Mouse (Mus musculus) neural tube, embryonic 15.5 days (tissue): Measurements from ENCODE around the gene Lmx1b. TPM values are rescaled to one million over a fixed set of nuclear protein-coding genes. Genes with fewer than 3 reads are reported as not detected.
A peak's percentile ranks its signal among the peaks of the same experiment; 100 is the strongest.

ENCODE experiments used
- ATAC-seq: fragments of 200-750 bp; cut with Nextera tagmentation; 2 replicates; pipeline ENCODE4 v1.8.0; 2017; ENCODE audit warnings: mild to moderate bottlenecking, moderate TSS enrichment, moderate library complexity; ENCODE audit not compliant: low FRiP score
- H3K27ac ChIP-seq: fragments of 300-500 bp; sonication (generic); replicated peaks from 2 replicates; pipeline ENCODE4 v1.5.1; 2015; ENCODE audit warnings: mild to moderate bottlenecking, inconsistent platforms
- H3K27me3 ChIP-seq: fragments of 300-500 bp; sonication (generic); replicated peaks from 2 replicates; pipeline ENCODE4 v1.6.1; 2015; ENCODE audit warnings: inconsistent platforms
- H3K36me3 ChIP-seq: fragments of 300-500 bp; sonication (generic); 2 replicates; pipeline ENCODE4 v1.6.1; 2015; ENCODE audit warnings: inconsistent platforms
- H3K4me1 ChIP-seq: fragments of 300-500 bp; sonication (generic); 2 replicates; pipeline ENCODE4 v1.6.1; 2015; ENCODE audit warnings: inconsistent platforms
- H3K4me2 ChIP-seq: fragments of 300-500 bp; sonication (generic); 2 replicates; pipeline ENCODE4 v1.6.1; 2015; ENCODE audit warnings: inconsistent platforms, mild to moderate bottlenecking, moderate library complexity
- H3K4me3 ChIP-seq: fragments of 300-500 bp; sonication (generic); replicated peaks from 2 replicates; pipeline ENCODE4 v1.5.1; 2015; ENCODE audit warnings: mild to moderate bottlenecking, inconsistent platforms
- H3K9ac ChIP-seq: fragments of 300-500 bp; sonication (generic); replicated peaks from 2 replicates; pipeline ENCODE4 v1.6.1; 2015; ENCODE audit warnings: mild to moderate bottlenecking, inconsistent platforms
- H3K9me3 ChIP-seq: fragments of 300-500 bp; sonication (generic); replicated peaks from 2 replicates; pipeline ENCODE4 v1.6.1; 2016; ENCODE audit warnings: inconsistent platforms
- WGBS: fragments of 180-500 bp; shearing (Covaris S2); methylation state at CpG from one replicate; pipeline ENCODE4 v1.1.7; 2015; ENCODE audit warnings: mixed read lengths; 5-methylcytosine and 5-hydroxymethylcytosine counted together
- polyA plus RNA-seq: library from polyadenylated mRNA; unstranded; fragments of >200 nt; fragmentation: Nextera tagmentation; extraction: Ambion mirVana; gene quantifications from 2 replicates; pipeline ENCODE4 v1.2.1, GENCODE M21; 2015

Gene Lmx1b
- polyA plus RNA-seq, 1 experiment from 2014 or later: 8.5 TPM

- H3K4me1 ChIP-seq: peaks cover 36% of the 10 kb centered on the region
- peak overlapping the region; percentile 58 for H3K4me2 ChIP-seq
- peak overlapping the region; percentile 42 for H3K4me3 ChIP-seq
- no peaks in the 10 kb centered on the region for H3K9me3 ChIP-seq
- no peaks in the 10 kb centered on the region for H3K36me3 ChIP-seq
- ATAC-seq: peak; percentile 62
- 2% methylated on average over 42 of the region's 42 CpGs for WGBS
- H3K27ac ChIP-seq: peak overlapping the region; percentile 84
- H3K27me3 ChIP-seq: peaks cover 84% of the 10 kb centered on the region
- peak overlapping the region; percentile 50 for H3K9ac ChIP-seq
These were observed 2.5 kb upstream of the Lmx1b start for GRCm38 (mm10) chr2:33642650-33643458.

GRCm38 (mm10) chr2:33641859-33642571 is 1.7 kb upstream of the Lmx1b start:
- H3K27ac ChIP-seq: peak overlapping the region; percentile 84
- H3K4me2 ChIP-seq: peak overlapping the region; percentile 58
- peak overlapping the region; percentile 50 for H3K9ac ChIP-seq
- under 1% methylated on average over 41 of the region's 41 CpGs for WGBS
- no peaks in the 10 kb centered on the region for H3K9me3 ChIP-seq
- no peaks in the 10 kb centered on the region for H3K36me3 ChIP-seq
- H3K27me3 ChIP-seq: peaks cover 83% of the 10 kb centered on the region
- H3K4me3 ChIP-seq: peak overlapping the region; percentile 42
- no peak for ATAC-seq
- H3K4me1 ChIP-seq: peaks cover 28% of the 10 kb centered on the region

GRCm38 (mm10) chr2:33640978-33641858 is 907 bp upstream of the Lmx1b start:
- Histone ChIP-seq H3K9ac (peak overlapping the region; percentile 65), H3K9me3 (no peaks in the 10 kb centered on the region), H3K27me3 (peaks cover 76% of the 10 kb centered on the region), H3K27ac (peak overlapping the region; percentile 84), H3K4me1 (peaks cover 31% of the 10 kb centered on the region), H3K4me3 (peak overlapping the region; percentile 42), H3K4me2 (peak overlapping the region; percentile 58), H3K36me3 (no peaks in the 10 kb centered on the region)
- under 1% methylated on average over 55 of the region's 56 CpGs for WGBS
- ATAC-seq: peak; percentile 56

- Histone ChIP-seq H3K27ac (peak overlapping the region; percentile 84), H3K4me2 (peak overlapping the region; percentile 58), H3K9ac (peak overlapping the region; percentile 65), H3K9me3 (no peaks in the 10 kb centered on the region), H3K4me1 (peaks cover 34% of the 10 kb centered on the region), H3K4me3 (peak overlapping the region; percentile 42), H3K36me3 (no peaks in the 10 kb centered on the region), H3K27me3 (peaks cover 81% of the 10 kb centered on the region)
- ATAC-seq: no peak
- WGBS: under 1% methylated on average over 67 of the region's 71 CpGs
These were observed 775 bp downstream of the Lmx1b start for GRCm38 (mm10) chr2:33639301-33640170.

GRCm38 (mm10) chr2:33638141-33638733 is 2.1 kb downstream of the Lmx1b start:
- H3K36me3 ChIP-seq: no peaks in the 10 kb centered on the region
- H3K27me3 ChIP-seq: peaks cover 79% of the 10 kb centered on the region
- H3K9ac ChIP-seq: peak overlapping the region; percentile 65
- H3K4me3 ChIP-seq: peak overlapping the region; percentile 42
- H3K4me2 ChIP-seq: peak overlapping the region; percentile 58
- H3K27ac ChIP-seq: peak overlapping the region; percentile 84
- no peak for ATAC-seq
- H3K4me1 ChIP-seq: peaks cover 35% of the 10 kb centered on the region
- 15% methylated on average over 6 of the region's 6 CpGs for WGBS
- no peaks in the 10 kb centered on the region for H3K9me3 ChIP-seq

GRCm38 (mm10) chr2:33637288-33637687 is 3.0 kb downstream of the Lmx1b start:
- Histone ChIP-seq H3K4me1 (peaks cover 32% of the 10 kb centered on the region), H3K9ac (peak overlapping the region; percentile 65; the same call in 1 of the 2 replicates), H3K36me3 (no peaks in the 10 kb centered on the region), H3K4me2 (peak overlapping the region; percentile 58), H3K27ac (peak overlapping the region; percentile 84), H3K9me3 (no peaks in the 10 kb centered on the region), H3K4me3 (peak overlapping the region; percentile 42), H3K27me3 (peaks cover 81% of the 10 kb centered on the region)
- ATAC-seq: no peak
- 4% methylated on average over 7 of the region's 7 CpGs for WGBS

GRCm38 (mm10) chr2:33636628-33637188 is 3.6 kb downstream of the Lmx1b start:
- H3K4me3 ChIP-seq: peak overlapping the region; percentile 42
- WGBS: under 1% methylated on average over 26 of the region's 26 CpGs

DNA sequence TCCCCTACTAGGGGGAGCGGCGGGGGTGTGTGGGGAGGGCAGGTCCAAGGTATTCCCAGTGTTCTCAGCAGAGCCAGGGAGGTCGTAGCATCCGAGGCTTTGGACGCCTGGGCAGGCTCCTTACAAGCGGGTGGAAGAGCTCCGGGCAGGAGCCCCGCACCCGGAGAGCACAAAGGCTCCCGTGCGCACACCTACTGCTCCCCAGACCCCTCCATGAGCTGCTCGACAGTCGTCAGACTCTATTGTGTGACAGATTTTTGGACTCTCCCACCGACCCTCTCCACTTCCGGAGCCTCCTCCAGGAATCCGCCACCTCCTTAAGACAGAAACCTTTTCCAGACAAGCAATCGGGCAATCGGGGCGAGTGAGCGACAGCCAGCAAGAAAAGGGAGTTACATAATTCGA is 4.2 kb downstream of the Lmx1b start:
- no peak for ATAC-seq
- no peaks in the 10 kb centered on the region for H3K9me3 ChIP-seq
- peak overlapping the region; percentile 58 for H3K4me2 ChIP-seq
- peaks cover 81% of the 10 kb centered on the region for H3K27me3 ChIP-seq
- H3K36me3 ChIP-seq: no peaks in the 10 kb centered on the region
- H3K4me1 ChIP-seq: peaks cover 39% of the 10 kb centered on the region
- peak overlapping the region; percentile 84 for H3K27ac ChIP-seq
- under 1% methylated on average over 21 of the region's 21 CpGs for WGBS
- peak overlapping the region; percentile 65 for H3K9ac ChIP-seq
- H3K4me3 ChIP-seq: peak overlapping the region; percentile 42

More at GRCm38 (mm10) chr2:33636628-33637188, 3.6 kb downstream of the Lmx1b start:
- Histone ChIP-seq H3K27ac (peak overlapping the region; percentile 84), H3K9me3 (no peaks in the 10 kb centered on the region), H3K9ac (peak overlapping the region; percentile 65), H3K4me2 (peak overlapping the region; percentile 58), H3K27me3 (peaks cover 82% of the 10 kb centered on the region), H3K36me3 (no peaks in the 10 kb centered on the region), H3K4me1 (peaks cover 34% of the 10 kb centered on the region)
- no peak for ATAC-seq

DNA sequence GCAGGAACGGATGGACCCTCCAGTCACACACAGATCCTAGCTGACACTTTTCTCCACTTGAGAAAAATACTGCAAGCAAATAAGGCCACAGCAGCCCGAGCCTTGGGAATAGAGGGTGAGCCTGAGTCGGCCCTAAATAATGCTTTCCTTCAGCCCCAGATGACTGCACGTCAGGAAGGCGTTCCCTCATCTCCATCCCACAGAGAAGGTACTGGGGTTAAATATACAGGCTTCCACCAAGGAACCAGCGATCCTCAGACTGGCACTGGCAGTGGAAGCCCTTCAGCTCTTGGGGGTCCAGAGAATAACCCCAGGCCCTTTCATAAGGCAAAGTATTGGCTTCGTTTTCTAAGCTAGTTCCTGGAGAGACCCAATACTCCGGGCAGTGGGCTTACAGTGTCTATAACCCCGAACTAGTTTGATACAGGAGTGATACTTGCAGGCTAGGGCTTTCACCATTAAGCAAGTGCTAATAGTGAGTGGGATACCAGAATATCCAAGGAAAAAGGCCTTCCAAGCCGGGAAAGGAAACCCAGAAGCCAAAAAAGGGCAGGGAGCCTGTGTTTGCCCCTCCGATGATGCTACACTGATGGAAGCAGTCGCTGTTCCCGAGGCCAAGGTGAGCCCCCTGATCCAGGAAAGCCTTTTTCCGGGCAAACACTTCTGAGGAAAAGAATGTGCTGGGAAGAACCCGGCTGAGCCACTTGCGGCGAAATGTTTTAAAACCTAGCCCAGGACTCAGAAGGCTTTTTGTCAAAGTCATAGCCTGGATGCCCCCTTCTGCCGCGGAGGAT is 4.8 kb downstream of the Lmx1b start:
- WGBS: 2% methylated on average over 19 of the region's 19 CpGs

More for the DNA sequence above, 4.8 kb downstream of the Lmx1b start:
- peaks cover 86% of the 10 kb centered on the region for H3K27me3 ChIP-seq
- peak overlapping the region; percentile 65 for H3K9ac ChIP-seq
- no peaks in the 10 kb centered on the region for H3K36me3 ChIP-seq
- no peaks in the 10 kb centered on the region for H3K9me3 ChIP-seq
- no peak for ATAC-seq
- H3K4me3 ChIP-seq: peak overlapping the region; percentile 42
- peak overlapping the region; percentile 58 for H3K4me2 ChIP-seq
- peaks cover 41% of the 10 kb centered on the region for H3K4me1 ChIP-seq
- peak overlapping the region; percentile 84 for H3K27ac ChIP-seq
